Mouse (Mus musculus) stomach, embryonic 16.5 days (tissue): ENCODE data around the gene Ptar1. TPM values are rescaled to one million over a fixed set of nuclear protein-coding genes. Genes with fewer than 3 reads are reported as not detected.
A peak's percentile ranks its signal among the peaks of the same experiment; 100 is the strongest.

Experiments used
- ATAC-seq: fragments of 200-750 bp; cut with Nextera tagmentation; 2 replicates; pipeline ENCODE4 v1.8.0; 2017; ENCODE audit warnings: moderate number of reproducible peaks, moderate TSS enrichment; ENCODE audit not compliant: insufficient read depth, low FRiP score
- H3K27ac ChIP-seq: fragments of 300-500 bp; sonication (generic); 2 replicates; pipeline ENCODE4 v1.5.1; 2014; ENCODE audit warnings: low read length
- H3K27me3 ChIP-seq: fragments of 300-500 bp; sonication (generic); 2 replicates; pipeline ENCODE4 v1.6.1; 2014; ENCODE audit warnings: low read length, control low read depth, mixed read lengths; ENCODE audit not compliant: control insufficient read depth, insufficient read depth
- H3K36me3 ChIP-seq: fragments of 300-500 bp; sonication (generic); 2 replicates; pipeline ENCODE4 v1.6.1; 2014; ENCODE audit warnings: low read length; ENCODE audit not compliant: control insufficient read depth, insufficient read depth
- H3K4me1 ChIP-seq: fragments of 300-500 bp; sonication (generic); 2 replicates; pipeline ENCODE4 v1.6.1; 2014; ENCODE audit warnings: low read length, control low read depth, mixed read lengths; ENCODE audit not compliant: control insufficient read depth, insufficient read depth
- H3K4me2 ChIP-seq: fragments of 300-500 bp; sonication (generic); 2 replicates; pipeline ENCODE4 v1.6.1; 2014; ENCODE audit warnings: low read depth, low read length, mixed read lengths
- H3K4me3 ChIP-seq: fragments of 300-500 bp; sonication (generic); replicated peaks from 2 replicates; pipeline ENCODE4 v1.5.1; 2014; ENCODE audit warnings: mild to moderate bottlenecking, low read length
- H3K9ac ChIP-seq: fragments of 300-500 bp; sonication (generic); 2 replicates; pipeline ENCODE4 v1.6.1; 2014; ENCODE audit warnings: low read length
- H3K9me3 ChIP-seq: fragments of 300-500 bp; sonication (generic); replicated peaks from 2 replicates; pipeline ENCODE4 v1.6.1; 2016; ENCODE audit warnings: low read length, control low read depth; ENCODE audit not compliant: control insufficient read depth
- WGBS: fragments of 180-500 bp; shearing (Covaris S2); extraction: QIAGEN DNeasy Blood & Tissue Kit; methylation state at CpG from one replicate; pipeline ENCODE4 v1.1.7; 2014; 5-methylcytosine and 5-hydroxymethylcytosine counted together
- polyA plus RNA-seq: library from polyadenylated mRNA; unstranded; fragments of >200 nt; fragmentation: Nextera tagmentation; extraction: Ambion mirVana; gene quantifications from 2 replicates; pipeline ENCODE4 v1.2.1, GENCODE M21; 2015

The Ptar1 gene
- 4.3 and 5.4 TPM in 2 replicates for polyA plus RNA-seq

- under 1% methylated on average over 89 of the region's 93 CpGs for WGBS
- Histone ChIP-seq H3K27me3 (no peaks in the 10 kb centered on the region), H3K27ac (peak within 1 kb of the TSS; percentile 95), H3K4me3 (peak within 1 kb of the TSS; percentile 89), H3K4me2 (peak within 1 kb of the TSS; percentile 75), H3K9ac (peak within 1 kb of the TSS; percentile 96), H3K4me1 (no peaks in the 10 kb centered on the region; the same call in 1 of the 2 replicates), H3K36me3 (no peaks in the 10 kb centered on the region), H3K9me3 (no peaks in the 10 kb centered on the region)
- peak; percentile 97 for ATAC-seq
These were observed at the start of gene Ptar1 for GRCm38 (mm10) chr19:23687296-23688021. Ptar1 (plus strand) TSS chr19:23687429.

GRCm38 (mm10) chr19:23643819-23644218, 43.4 kb upstream of the Ptar1 start:
- ATAC-seq = no peak

GRCm38 (mm10) chr19:23645347-23645746, 41.9 kb upstream of the Ptar1 start:
- no peak for ATAC-seq
- Histone ChIP-seq H3K9me3 (no peaks in the 10 kb centered on the region), H3K4me1 (no peaks in the 10 kb centered on the region), H3K4me2 (no peak overlapping the region), H3K36me3 (no peaks in the 10 kb centered on the region), H3K27ac (no peak overlapping the region), H3K4me3 (no peak overlapping the region), H3K9ac (no peak overlapping the region), H3K27me3 (no peaks in the 10 kb centered on the region)
- WGBS = 78% methylated on average over 7 of the region's 7 CpGs

More at GRCm38 (mm10) chr19:23643819-23644218, 43.4 kb upstream of the Ptar1 start:
- H3K4me3 ChIP-seq = no peak overlapping the region
- no peaks in the 10 kb centered on the region for H3K4me1 ChIP-seq
- H3K27ac ChIP-seq = no peak overlapping the region
- no peaks in the 10 kb centered on the region for H3K27me3 ChIP-seq
- no peak overlapping the region for H3K9ac ChIP-seq
- no peak overlapping the region for H3K4me2 ChIP-seq
- 90% methylated on average over 5 of the region's 5 CpGs for WGBS
- H3K9me3 ChIP-seq = no peaks in the 10 kb centered on the region
- no peaks in the 10 kb centered on the region for H3K36me3 ChIP-seq

GRCm38 (mm10) chr19:23647308-23647707, 39.9 kb upstream of the Ptar1 start:
- Histone ChIP-seq H3K27ac (no peak overlapping the region), H3K36me3 (no peaks in the 10 kb centered on the region), H3K9ac (no peak overlapping the region), H3K9me3 (no peaks in the 10 kb centered on the region), H3K27me3 (no peaks in the 10 kb centered on the region), H3K4me1 (no peaks in the 10 kb centered on the region), H3K4me3 (no peak overlapping the region), H3K4me2 (no peak overlapping the region)
- no peak for ATAC-seq
- WGBS = 91% methylated on average over 7 of the region's 7 CpGs

- ATAC-seq = peak; percentile 85
- Histone ChIP-seq H3K4me2 (peak within 1 kb of the TSS; percentile 44), H3K36me3 (no peaks in the 10 kb centered on the region), H3K27ac (no peak within 1 kb of the TSS), H3K4me1 (no peaks in the 10 kb centered on the region), H3K4me3 (peak within 1 kb of the TSS; percentile 20; the same call in 1 of the 2 replicates), H3K27me3 (no peaks in the 10 kb centered on the region), H3K9me3 (no peaks in the 10 kb centered on the region), H3K9ac (no peak within 1 kb of the TSS)
- WGBS = 8% methylated on average over 13 of the region's 13 CpGs
These were observed 34.6 kb upstream of the Ptar1 start, which contains the start of gene 1700028P14Rik for GRCm38 (mm10) chr19:23652644-23653043. 1700028P14Rik (minus strand) TSS chr19:23652812.

- Histone ChIP-seq H3K4me2 (no peak overlapping the region), H3K9me3 (no peaks in the 10 kb centered on the region), H3K36me3 (no peaks in the 10 kb centered on the region), H3K27me3 (no peaks in the 10 kb centered on the region), H3K4me3 (no peak overlapping the region), H3K27ac (no peak overlapping the region), H3K4me1 (no peaks in the 10 kb centered on the region), H3K9ac (no peak overlapping the region)
- no peak for ATAC-seq
- WGBS = 86% methylated on average over 5 of the region's 5 CpGs
These were observed 34.1 kb upstream of the Ptar1 start for GRCm38 (mm10) chr19:23653154-23653553.

- Histone ChIP-seq H3K9ac (no peak overlapping the region), H3K27me3 (no peaks in the 10 kb centered on the region), H3K36me3 (no peaks in the 10 kb centered on the region), H3K4me1 (no peaks in the 10 kb centered on the region), H3K9me3 (no peaks in the 10 kb centered on the region), H3K4me3 (no peak overlapping the region), H3K27ac (no peak overlapping the region), H3K4me2 (no peak overlapping the region)
- 39% methylated on average over 12 of the region's 12 CpGs for WGBS
- no peak for ATAC-seq
These were observed 29.8 kb upstream of the Ptar1 start for GRCm38 (mm10) chr19:23657261-23657932.

- Histone ChIP-seq H3K9ac (no peak overlapping the region), H3K27me3 (no peaks in the 10 kb centered on the region), H3K4me3 (no peak overlapping the region), H3K27ac (no peak overlapping the region), H3K9me3 (no peaks in the 10 kb centered on the region), H3K4me1 (no peaks in the 10 kb centered on the region), H3K4me2 (no peak overlapping the region), H3K36me3 (no peaks in the 10 kb centered on the region)
- WGBS = 78% methylated on average over 4 of the region's 4 CpGs
- no peak for ATAC-seq
These were observed 28.9 kb upstream of the Ptar1 start for GRCm38 (mm10) chr19:23658350-23658749.

GRCm38 (mm10) chr19:23664083-23664482, 23.1 kb upstream of the Ptar1 start:
- no peak for ATAC-seq
- Histone ChIP-seq H3K4me3 (no peak overlapping the region), H3K4me2 (no peak overlapping the region), H3K4me1 (no peaks in the 10 kb centered on the region), H3K27me3 (no peaks in the 10 kb centered on the region), H3K9me3 (no peaks in the 10 kb centered on the region), H3K36me3 (no peaks in the 10 kb centered on the region), H3K9ac (no peak overlapping the region), H3K27ac (no peak overlapping the region)
- WGBS = 74% methylated on average over 7 of the region's 7 CpGs
